Mouse (Mus musculus): ENCODE data around the gene Tsnax. TPM values are rescaled to one million over a fixed set of nuclear protein-coding genes. Genes with fewer than 3 reads are reported as not detected.
A peak's percentile ranks its signal among the peaks of the same experiment; 100 is the strongest.

Tsnax gene
- polyA plus RNA-seq, 1 experiment from 2014 or later: 129 TPM

GRCm38 (mm10) chr8:125038731-125039130, 25.9 kb downstream of the Tsnax start:
- H3K27me3 ChIP-seq (ENCODE audit: insufficient read depth, low read length): no peaks in the 10 kb centered on the region
- H3K4me2 ChIP-seq (replicated peaks; ENCODE audit: low read depth, low read length): no peak overlapping the region
- H3K4me1 ChIP-seq (ENCODE audit: insufficient read depth, low read length): 0 out of 2 replicates have a peak, but pooled peaks cover 2% of the 10 kb centered on the region
- no peak for ATAC-seq (ENCODE audit: low FRiP score, low TSS enrichment)
- 83% methylated on average over 15 of the region's 15 CpGs for WGBS
- H3K4me3 ChIP-seq (ENCODE audit: low read length): no peak overlapping the region
- H3K9ac ChIP-seq (replicated peaks; ENCODE audit: low read length): no peak overlapping the region
- peaks cover 30% of the 10 kb centered on the region for H3K36me3 ChIP-seq (ENCODE audit: insufficient read depth, low read length)
- H3K9me3 ChIP-seq (ENCODE audit: low read length): peaks cover 10% of the 10 kb centered on the region; the same call in 1 of the 2 replicates
- no peak overlapping the region for H3K27ac ChIP-seq (ENCODE audit: low read length)

DNA sequence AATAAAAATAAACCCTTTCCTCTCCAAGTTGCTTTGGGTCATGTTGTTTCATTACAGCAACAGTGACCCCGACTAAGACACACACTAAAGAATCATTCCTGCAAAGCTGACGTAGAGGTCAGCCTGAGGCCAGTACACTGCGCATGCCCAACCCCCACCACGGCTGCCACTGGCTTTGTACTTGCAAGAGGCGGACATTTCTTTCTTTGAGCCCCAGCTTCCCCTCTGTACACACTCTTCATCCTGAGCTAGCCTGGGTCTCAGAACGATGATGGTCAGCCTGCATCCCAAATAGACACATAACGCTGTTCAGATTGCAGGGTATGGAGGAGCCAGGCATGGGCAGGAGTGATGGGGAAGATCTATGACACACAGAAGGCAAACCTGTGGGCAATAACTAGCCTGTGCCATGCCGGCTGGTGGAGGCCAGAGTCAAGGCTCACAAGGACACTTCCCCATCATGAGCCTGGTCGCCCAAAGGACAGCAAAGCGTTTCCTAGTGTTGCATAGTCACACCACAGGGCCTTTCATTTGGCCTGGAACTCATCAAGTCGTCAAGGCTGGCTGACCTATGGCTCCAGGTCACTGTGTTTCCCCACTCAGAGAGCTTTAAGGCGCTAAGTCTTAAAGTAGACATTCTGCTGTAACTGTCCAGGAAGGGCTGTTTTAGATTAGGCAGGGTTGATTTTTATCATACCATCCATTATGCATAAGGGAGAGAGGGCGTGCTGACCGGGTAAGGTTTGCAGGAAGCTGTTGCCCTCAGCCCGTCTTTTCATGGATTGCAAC, 28.0 kb downstream of the Tsnax start:
- H3K4me2 ChIP-seq (replicated peaks; ENCODE audit: low read depth, low read length): no peak overlapping the region
- H3K9me3 ChIP-seq (ENCODE audit: low read length): peaks cover 10% of the 10 kb centered on the region; the same call in 1 of the 2 replicates
- H3K36me3 ChIP-seq (ENCODE audit: insufficient read depth, low read length): peaks cover 26% of the 10 kb centered on the region
- no peaks in the 10 kb centered on the region for H3K27me3 ChIP-seq (ENCODE audit: insufficient read depth, low read length)
- no peak overlapping the region for H3K9ac ChIP-seq (replicated peaks; ENCODE audit: low read length)
- 0 out of 2 replicates have a peak, but pooled peaks cover 5% of the 10 kb centered on the region for H3K4me1 ChIP-seq (ENCODE audit: insufficient read depth, low read length)
- no peak overlapping the region for H3K27ac ChIP-seq (ENCODE audit: low read length)
- whole genome bisulfite sequencing: 63% methylated on average over 15 of the region's 15 CpGs
- ATAC-seq (ENCODE audit: low FRiP score, low TSS enrichment): no peak
- no peak overlapping the region for H3K4me3 ChIP-seq (ENCODE audit: low read length)

DNA sequence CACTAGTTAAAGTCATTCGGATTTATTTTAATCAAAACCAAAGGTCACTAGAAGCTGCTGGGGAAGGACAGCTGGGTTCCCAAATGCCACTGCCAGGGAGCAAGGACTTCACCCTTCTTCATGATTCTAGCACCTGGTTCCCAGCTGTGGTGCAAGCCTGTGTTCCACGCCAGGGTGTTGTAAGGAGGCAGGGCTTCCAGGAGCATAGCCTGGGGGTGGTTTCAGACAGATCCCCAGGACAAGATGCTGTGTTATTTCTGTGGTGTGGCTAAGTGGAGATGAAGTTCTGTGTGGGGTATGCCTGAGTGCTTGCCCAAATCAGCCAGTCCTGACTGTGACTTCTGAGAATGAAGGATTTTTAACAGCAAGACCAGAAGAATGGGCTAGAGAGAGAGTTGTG, 28.7 kb downstream of the Tsnax start:
- 0 out of 2 replicates have a peak, but pooled peaks cover 5% of the 10 kb centered on the region for H3K4me1 ChIP-seq (ENCODE audit: insufficient read depth, low read length)
- H3K4me2 ChIP-seq (replicated peaks; ENCODE audit: low read depth, low read length): no peak overlapping the region
- no peak for ATAC-seq (ENCODE audit: low FRiP score, low TSS enrichment)
- H3K27ac ChIP-seq (ENCODE audit: low read length): no peak overlapping the region
- 65% methylated on average over 2 of the region's 2 CpGs for WGBS
- peaks cover 26% of the 10 kb centered on the region for H3K36me3 ChIP-seq (ENCODE audit: insufficient read depth, low read length)
- peaks cover 10% of the 10 kb centered on the region; the same call in 1 of the 2 replicates for H3K9me3 ChIP-seq (ENCODE audit: low read length)
- H3K27me3 ChIP-seq (ENCODE audit: insufficient read depth, low read length): no peaks in the 10 kb centered on the region
- no peak overlapping the region for H3K9ac ChIP-seq (replicated peaks; ENCODE audit: low read length)
- H3K4me3 ChIP-seq (ENCODE audit: low read length): no peak overlapping the region

GRCm38 (mm10) chr8:125043394-125043793, 30.6 kb downstream of the Tsnax start:
- no peak for ATAC-seq (ENCODE audit: low FRiP score, low TSS enrichment)
- no peak overlapping the region for H3K4me3 ChIP-seq (ENCODE audit: low read length)

GRCm38 (mm10) chr8:125043935-125044334, 31.1 kb downstream of the Tsnax start:
- H3K27me3 ChIP-seq (ENCODE audit: insufficient read depth, low read length): no peaks in the 10 kb centered on the region
- H3K4me1 ChIP-seq (ENCODE audit: insufficient read depth, low read length): 0 out of 2 replicates have a peak, but pooled peaks cover 5% of the 10 kb centered on the region
- H3K36me3 ChIP-seq (ENCODE audit: insufficient read depth, low read length): peaks cover 19% of the 10 kb centered on the region
- peaks cover 10% of the 10 kb centered on the region; the same call in 1 of the 2 replicates for H3K9me3 ChIP-seq (ENCODE audit: low read length)
- WGBS: 25% methylated on average over 9 of the region's 9 CpGs
- H3K4me2 ChIP-seq (replicated peaks; ENCODE audit: low read depth, low read length): no peak overlapping the region
- no peak for ATAC-seq (ENCODE audit: low FRiP score, low TSS enrichment)
- H3K4me3 ChIP-seq (ENCODE audit: low read length): no peak overlapping the region
- H3K9ac ChIP-seq (replicated peaks; ENCODE audit: low read length): no peak overlapping the region
- H3K27ac ChIP-seq (ENCODE audit: low read length): 0 out of 2 replicates have a peak overlapping the region, but pooled peaks have one; percentile 10

More at GRCm38 (mm10) chr8:125043394-125043793, 30.6 kb downstream of the Tsnax start:
- Histone ChIP-seq H3K4me1 (ENCODE audit: insufficient read depth, low read length) (0 out of 2 replicates have a peak, but pooled peaks cover 5% of the 10 kb centered on the region), H3K9ac (replicated peaks; ENCODE audit: low read length) (no peak overlapping the region), H3K9me3 (ENCODE audit: low read length) (peaks cover 10% of the 10 kb centered on the region; the same call in 1 of the 2 replicates), H3K27me3 (ENCODE audit: insufficient read depth, low read length) (no peaks in the 10 kb centered on the region), H3K27ac (ENCODE audit: low read length) (no peak overlapping the region), H3K36me3 (ENCODE audit: insufficient read depth, low read length) (peaks cover 22% of the 10 kb centered on the region), H3K4me2 (replicated peaks; ENCODE audit: low read depth, low read length) (no peak overlapping the region)
- 70% methylated on average over 7 of the region's 7 CpGs for WGBS

DNA sequence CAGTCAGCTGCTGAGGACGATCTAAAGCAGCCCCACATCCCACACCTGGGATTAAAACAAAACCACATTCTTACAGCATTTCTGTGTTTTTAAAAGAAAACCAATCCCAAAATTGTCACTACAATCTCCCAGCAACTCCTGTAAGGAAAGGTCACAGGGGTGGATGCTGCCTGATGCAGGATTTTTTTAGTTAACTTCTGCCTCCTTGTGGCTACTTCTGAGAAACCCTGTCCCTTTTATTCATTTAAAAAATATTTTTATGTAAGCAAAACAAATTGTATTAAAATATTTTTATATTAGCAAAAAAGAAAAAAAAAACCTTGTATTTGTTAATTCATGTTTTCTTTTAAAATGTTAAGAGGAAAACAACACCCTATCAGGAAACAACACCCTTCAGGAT, 33.0 kb downstream of the Tsnax start:
- Histone ChIP-seq H3K4me1 (ENCODE audit: insufficient read depth, low read length) (0 out of 2 replicates have a peak, but pooled peaks cover 5% of the 10 kb centered on the region), H3K36me3 (ENCODE audit: insufficient read depth, low read length) (peaks cover under 1% of the 10 kb centered on the region; the same call in 1 of the 2 replicates), H3K9ac (replicated peaks; ENCODE audit: low read length) (no peak overlapping the region), H3K9me3 (ENCODE audit: low read length) (no peaks in the 10 kb centered on the region), H3K27ac (ENCODE audit: low read length) (no peak overlapping the region), H3K4me3 (ENCODE audit: low read length) (no peak overlapping the region), H3K27me3 (ENCODE audit: insufficient read depth, low read length) (no peaks in the 10 kb centered on the region), H3K4me2 (replicated peaks; ENCODE audit: low read depth, low read length) (no peak overlapping the region)
- 88% methylated on average over 1 of the region's 1 CpGs for WGBS
- no peak for ATAC-seq (ENCODE audit: low FRiP score, low TSS enrichment)

DNA sequence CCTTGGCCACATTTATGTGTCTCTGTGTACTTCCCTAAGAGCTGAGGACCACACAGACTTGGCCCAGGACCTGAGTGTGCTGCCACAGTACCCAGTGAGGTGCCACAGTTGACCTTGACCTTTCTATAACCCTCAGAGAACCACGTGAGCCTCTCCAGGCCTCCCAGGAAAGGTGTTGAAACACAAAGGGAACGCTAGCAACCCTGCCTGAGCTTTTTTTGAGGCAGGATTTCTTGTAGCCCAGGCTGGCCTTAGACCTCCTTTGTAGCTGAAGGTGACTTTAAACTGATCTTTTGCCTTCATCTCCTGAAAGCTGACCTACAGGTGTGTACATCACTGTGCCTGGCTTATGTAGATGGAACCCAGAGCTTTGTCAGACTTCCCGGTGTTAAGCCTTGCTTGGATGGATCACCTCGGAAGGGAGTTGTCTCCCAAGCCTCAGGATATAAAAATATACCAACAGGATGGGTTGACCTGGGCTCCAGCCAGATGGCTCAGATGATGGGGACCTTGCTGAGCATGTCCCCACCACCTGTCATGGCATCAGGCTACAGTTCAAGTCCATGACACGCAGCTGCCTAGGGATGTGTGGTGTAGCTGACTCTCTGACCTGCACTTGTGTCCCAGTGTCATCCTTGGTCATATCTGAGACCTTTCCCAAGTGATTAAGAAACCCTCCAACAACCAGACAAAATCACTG, 36.4 kb downstream of the Tsnax start:
- Histone ChIP-seq H3K27ac (ENCODE audit: low read length) (no peak overlapping the region), H3K9me3 (ENCODE audit: low read length) (no peaks in the 10 kb centered on the region), H3K27me3 (ENCODE audit: insufficient read depth, low read length) (peaks cover 9% of the 10 kb centered on the region), H3K4me1 (ENCODE audit: insufficient read depth, low read length) (peaks cover 6% of the 10 kb centered on the region), H3K4me3 (ENCODE audit: low read length) (no peak overlapping the region), H3K4me2 (replicated peaks; ENCODE audit: low read depth, low read length) (no peak overlapping the region), H3K36me3 (ENCODE audit: insufficient read depth, low read length) (no peaks in the 10 kb centered on the region), H3K9ac (replicated peaks; ENCODE audit: low read length) (no peak overlapping the region)
- WGBS: 66% methylated on average over 5 of the region's 5 CpGs
- ATAC-seq (ENCODE audit: low FRiP score, low TSS enrichment): no peak

- Histone ChIP-seq H3K9me3 (ENCODE audit: low read length) (no peaks in the 10 kb centered on the region), H3K4me1 (ENCODE audit: insufficient read depth, low read length) (peaks cover 11% of the 10 kb centered on the region), H3K4me2 (replicated peaks; ENCODE audit: low read depth, low read length) (no peak overlapping the region), H3K27me3 (ENCODE audit: insufficient read depth, low read length) (peaks cover 11% of the 10 kb centered on the region), H3K9ac (replicated peaks; ENCODE audit: low read length) (no peak overlapping the region), H3K36me3 (ENCODE audit: insufficient read depth, low read length) (no peaks in the 10 kb centered on the region), H3K4me3 (ENCODE audit: low read length) (no peak overlapping the region), H3K27ac (ENCODE audit: low read length) (no peak overlapping the region)
- ATAC-seq (ENCODE audit: low FRiP score, low TSS enrichment): no peak
- WGBS: 63% methylated on average over 6 of the region's 6 CpGs
Measured at GRCm38 (mm10) chr8:125049826-125050225, 37.0 kb downstream of the Tsnax start.

GRCm38 (mm10) chr8:125052026-125052425, 39.2 kb downstream of the Tsnax start:
- H3K4me2 ChIP-seq (replicated peaks; ENCODE audit: low read depth, low read length): no peak overlapping the region
- no peaks in the 10 kb centered on the region for H3K36me3 ChIP-seq (ENCODE audit: insufficient read depth, low read length)
- H3K27ac ChIP-seq (ENCODE audit: low read length): no peak overlapping the region
- 38% methylated on average over 2 of the region's 2 CpGs for WGBS
- no peak for ATAC-seq (ENCODE audit: low FRiP score, low TSS enrichment)
- H3K9me3 ChIP-seq (ENCODE audit: low read length): no peaks in the 10 kb centered on the region
- H3K4me3 ChIP-seq (ENCODE audit: low read length): no peak overlapping the region
- no peak overlapping the region for H3K9ac ChIP-seq (replicated peaks; ENCODE audit: low read length)
- peaks cover 21% of the 10 kb centered on the region for H3K27me3 ChIP-seq (ENCODE audit: insufficient read depth, low read length)
- peaks cover 11% of the 10 kb centered on the region for H3K4me1 ChIP-seq (ENCODE audit: insufficient read depth, low read length)
